Mouse (Mus musculus): ENCODE data around the gene Rbfox1.

DNA sequence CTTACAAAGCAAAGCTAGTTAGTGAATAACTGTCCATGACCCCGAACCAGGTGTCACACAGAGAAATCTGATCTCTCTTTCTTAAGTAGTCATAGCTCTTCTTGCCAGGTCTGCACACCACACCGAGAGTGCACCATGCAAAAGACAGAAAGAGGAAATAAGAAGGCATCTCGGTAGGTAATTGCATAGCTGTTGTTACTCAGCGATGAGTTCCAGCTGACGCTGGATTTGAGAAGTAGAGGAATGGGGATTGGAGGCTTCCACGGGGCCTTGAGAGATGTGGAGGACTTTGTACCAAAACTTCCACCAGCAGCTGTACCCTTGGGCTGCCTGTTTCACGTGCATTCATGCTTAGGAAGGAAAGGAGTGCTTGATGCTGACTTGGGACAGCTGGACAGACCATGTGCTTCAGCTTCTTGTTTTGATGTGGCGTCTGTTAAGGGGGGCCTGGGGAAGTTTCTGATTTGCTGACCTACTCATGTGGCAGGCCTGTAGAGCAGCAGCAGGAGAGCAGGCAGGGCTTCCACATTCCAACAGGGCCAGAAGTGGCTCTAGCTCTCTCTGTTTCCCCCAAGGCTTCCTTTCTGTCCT lies 1265.1 kb downstream of the Rbfox1 start:
- TF ChIP-seq CTCF (IDR thresholded peaks at IDR 0.05; ENCODE audit: control insufficient read depth, insufficient read depth, insufficient read length) (no peak), USF1 (IDR thresholded peaks at IDR 0.05; ENCODE audit: low read depth) (no peak), CEBPB (IDR thresholded peaks at IDR 0.05; ENCODE audit: low read depth) (no peak)

All from C2C12 (cell line).